Mouse (Mus musculus): ENCODE results near the gene Hsp90ab1.

Gene Hsp90ab1

DNA sequence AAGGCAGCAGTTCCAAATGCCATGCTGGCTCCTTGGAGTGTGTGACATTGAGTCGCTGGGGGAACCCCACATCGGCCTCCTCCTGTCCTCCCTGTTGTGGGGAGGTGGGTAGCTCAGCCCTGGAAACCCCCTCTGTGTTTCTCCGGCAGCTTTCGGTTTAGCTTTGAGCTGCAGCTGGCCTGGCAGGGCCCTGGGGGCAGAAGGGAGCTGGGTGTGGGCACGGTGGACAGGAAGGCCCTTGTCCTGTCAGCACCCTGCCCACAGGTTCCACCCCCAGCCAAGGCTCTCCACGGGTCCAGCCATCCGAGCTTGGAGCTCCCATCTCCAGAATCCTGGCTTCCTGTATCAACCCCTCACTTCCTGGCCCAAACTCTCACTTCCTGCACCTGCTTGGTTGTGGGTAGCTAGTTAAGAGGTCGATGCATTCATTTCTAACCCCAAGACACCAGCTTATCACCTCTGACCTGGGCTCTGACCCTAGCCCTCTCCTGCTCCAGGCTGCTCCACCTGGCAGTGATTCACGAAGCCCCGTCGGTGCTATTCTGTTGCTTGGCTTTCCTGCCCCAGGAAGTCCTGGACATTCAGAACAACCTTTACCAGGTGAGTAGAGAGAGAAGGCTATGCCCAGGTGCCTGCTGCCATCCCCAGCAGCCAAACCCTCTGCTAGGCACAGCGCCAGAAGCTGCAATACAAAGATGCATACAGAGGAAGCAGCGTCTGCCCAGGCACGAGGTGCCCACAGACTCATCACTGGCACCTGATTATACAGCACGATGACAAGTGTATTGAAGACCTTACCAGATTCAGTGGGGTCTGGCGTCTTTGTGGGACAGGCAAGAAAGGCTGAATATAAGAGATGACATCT, 14.8 kb downstream of the Hsp90ab1 start:
- DNase-seq (ENCODE audit: low spot score): no peak

DNA sequence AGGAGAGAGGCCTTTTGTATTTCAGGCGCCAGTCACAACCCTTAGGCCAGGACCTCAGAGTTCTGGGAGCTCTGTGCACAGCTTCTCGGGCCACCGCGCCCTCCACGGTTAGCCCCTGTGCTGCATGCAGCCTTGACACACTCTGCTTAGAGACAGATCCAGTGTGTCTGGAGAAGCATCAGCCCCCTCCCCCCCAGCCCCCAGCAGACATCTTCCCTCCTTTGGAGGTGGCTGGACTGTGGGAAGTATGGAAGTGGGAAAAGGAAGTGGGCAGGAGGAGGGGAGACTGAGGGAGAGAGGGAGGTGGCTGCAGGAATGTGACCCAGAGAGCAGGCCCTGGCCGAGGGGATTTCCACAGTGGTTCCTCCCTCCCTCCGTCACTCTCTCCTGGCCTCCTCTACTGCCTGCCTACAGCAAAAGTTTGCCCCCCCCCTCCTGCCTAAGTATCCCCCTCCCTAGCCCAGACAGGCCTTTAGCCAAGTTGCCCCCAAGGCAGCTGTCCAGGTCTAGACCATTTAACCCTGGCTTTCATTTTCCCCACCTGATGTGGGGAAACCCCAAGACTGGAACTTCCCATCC, 15.7 kb downstream of the Hsp90ab1 start:
- no peak for DNase-seq (ENCODE audit: low spot score)

- DNase-seq (ENCODE audit: low spot score): no peak
These were observed 16.4 kb downstream of the Hsp90ab1 start for GRCm38 (mm10) chr17:45556514-45557245.

DNA sequence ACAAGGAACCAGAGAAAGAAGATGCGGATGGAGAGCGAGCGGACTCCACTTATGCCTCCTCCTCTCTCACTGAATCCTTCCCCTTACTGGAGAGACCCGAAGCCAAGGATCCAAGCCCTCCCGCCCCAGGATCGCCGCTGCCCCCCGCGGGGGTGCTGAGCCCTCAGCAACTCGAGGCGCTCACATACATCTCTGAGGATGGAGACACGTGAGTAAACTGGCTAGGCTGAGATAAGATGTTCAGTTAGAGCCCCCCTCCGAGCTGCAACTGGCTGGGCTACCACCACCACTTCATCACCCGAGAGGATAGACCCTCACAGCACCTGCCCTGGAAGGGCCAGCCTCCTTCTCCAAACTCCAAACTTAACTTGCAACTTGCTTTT, 17.0 kb downstream of the Hsp90ab1 start:
- no peak for DNase-seq (ENCODE audit: low spot score)

DNA sequence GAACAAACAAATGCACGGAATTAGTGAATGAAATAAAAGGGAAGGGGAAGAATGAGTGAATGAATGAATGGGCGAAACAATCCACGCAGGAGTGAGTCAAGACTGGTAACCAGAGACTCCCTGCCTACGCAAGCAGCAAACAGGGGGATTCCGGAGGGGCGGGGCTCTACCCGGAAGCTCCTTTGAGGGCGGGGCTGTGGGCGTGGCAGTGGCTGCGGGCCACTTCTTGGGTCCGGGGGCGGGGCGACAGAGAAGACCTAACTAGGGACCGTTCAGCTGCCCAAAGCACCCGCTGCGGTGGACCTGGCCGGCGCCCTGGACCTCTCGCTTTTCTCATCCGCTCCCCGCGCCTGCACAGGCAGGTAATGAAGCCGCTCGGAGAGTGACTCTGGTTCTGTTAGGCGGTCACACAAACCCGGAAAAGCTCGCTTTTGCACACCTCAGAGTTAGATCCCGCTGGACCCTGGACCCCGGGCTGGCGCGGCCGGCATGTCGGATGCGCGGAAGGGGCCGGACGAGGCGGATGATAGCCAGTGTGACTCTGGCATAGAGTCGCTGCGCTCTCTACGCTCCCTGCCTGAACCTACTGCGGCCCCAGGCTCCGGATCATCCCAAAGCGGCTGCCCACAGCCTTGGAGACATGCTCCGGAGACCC, 17.5 kb downstream of the Hsp90ab1 start, which contains the start of gene Nfkbie:
Gene Nfkbie, plus strand, starts transcription at position 252 of the 655 bp plus-strand sequence.
- peak; percentile 91 for DNase-seq (ENCODE audit: low spot score)

GRCm38 (mm10) chr17:45554420-45554819, 18.7 kb downstream of the Hsp90ab1 start:
- no peak for DNase-seq (ENCODE audit: low spot score)

GRCm38 (mm10) chr17:45553065-45553464, 20.0 kb downstream of the Hsp90ab1 start:
- no peak for DNase-seq (ENCODE audit: low spot score)

- peak; percentile 67 for DNase-seq (ENCODE audit: low spot score)
These were observed 21.1 kb downstream of the Hsp90ab1 start for GRCm38 (mm10) chr17:45551816-45552451.

DNA sequence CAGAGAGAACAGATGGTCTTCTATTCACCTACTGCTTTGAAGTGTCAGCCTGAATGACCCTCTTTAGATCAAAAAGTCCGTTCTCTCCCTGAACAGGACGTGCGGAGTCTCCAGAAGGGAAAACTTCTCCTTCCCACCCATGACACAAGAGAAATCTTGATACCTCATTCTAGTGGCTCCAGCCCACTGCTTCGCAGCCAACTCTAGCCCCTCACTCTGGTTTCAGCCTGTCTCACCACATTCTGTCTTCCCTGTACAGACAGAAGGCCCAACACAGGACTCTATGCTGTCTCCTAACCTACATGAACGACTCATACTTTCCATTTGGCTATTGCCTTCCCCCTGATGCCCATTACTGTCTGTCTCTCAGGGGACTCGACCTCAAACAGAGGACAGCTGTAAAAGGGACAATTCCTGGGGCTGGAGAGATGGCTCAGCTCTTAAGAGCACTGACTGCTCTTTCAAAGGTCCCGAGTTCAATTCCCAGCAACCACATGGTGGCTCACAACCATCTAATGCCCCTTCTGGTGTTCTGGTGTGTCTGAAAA, 21.7 kb downstream of the Hsp90ab1 start:
- no peak for DNase-seq (ENCODE audit: low spot score)

DNA sequence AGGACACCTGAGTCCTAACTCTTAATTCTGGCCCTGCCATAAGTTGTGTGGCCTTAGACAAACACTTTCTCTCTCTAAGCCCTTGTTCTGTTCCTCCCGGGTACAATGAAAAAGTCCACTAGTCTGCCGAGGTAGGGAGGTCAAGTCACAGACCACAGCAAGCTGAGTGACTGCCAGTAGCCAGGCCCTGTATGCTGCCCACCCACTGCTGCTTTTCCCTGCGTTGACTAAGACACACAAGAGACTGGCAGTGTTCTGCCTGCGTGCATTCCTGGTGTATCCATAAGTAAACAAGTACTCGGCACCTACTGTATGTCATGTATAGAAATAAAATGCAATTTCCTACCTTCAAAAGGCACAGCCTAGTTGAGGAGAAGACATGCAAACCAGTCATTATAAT, 22.8 kb downstream of the Hsp90ab1 start:
- no peak for DNase-seq (ENCODE audit: low spot score)

GRCm38 (mm10) chr17:45549617-45550181, 23.4 kb downstream of the Hsp90ab1 start, which contains the start of gene Tmem151b:
TSS of gene Tmem151b (minus strand) at chr17:45549677.
- DNase-seq (ENCODE audit: low spot score): no peak

- no peak for DNase-seq (ENCODE audit: low spot score)
These were observed 24.2 kb downstream of the Hsp90ab1 start for GRCm38 (mm10) chr17:45548541-45549512.

DNA sequence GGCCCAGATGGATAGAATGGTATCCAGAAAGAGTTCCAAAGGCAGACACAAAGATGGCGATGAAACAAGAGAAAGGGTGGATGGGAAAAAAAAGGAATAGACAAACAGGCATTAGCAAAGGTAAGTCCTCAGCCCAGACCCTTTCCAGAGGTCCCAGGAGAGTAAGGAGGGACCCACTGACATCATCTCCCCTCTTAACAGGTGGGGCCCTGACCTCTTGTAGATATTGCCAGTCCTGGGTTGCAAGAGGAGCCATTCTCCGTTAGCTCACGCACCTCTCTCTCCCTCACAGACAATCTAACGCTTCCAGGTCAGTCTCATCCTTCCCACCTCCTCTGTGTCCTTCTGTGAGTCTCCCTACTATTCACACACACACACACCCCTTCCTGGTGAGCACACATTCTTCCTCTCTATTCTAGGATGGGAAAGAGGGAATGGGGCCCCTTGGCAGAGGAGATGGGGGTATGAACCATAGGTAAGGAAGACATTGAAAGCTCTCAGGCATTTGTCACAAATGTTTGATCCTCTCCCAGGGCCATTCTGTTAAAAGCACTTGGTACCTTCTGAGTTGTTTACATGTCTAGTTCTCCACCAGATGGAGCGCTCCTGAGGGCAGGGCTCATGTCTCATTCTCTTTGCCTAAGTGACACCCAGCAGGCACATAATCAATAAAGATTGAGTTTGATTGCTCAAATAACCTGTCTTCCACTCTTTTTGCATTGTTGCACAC, 25.4 kb downstream of the Hsp90ab1 start:
- no peak for DNase-seq (ENCODE audit: low spot score)

DNA sequence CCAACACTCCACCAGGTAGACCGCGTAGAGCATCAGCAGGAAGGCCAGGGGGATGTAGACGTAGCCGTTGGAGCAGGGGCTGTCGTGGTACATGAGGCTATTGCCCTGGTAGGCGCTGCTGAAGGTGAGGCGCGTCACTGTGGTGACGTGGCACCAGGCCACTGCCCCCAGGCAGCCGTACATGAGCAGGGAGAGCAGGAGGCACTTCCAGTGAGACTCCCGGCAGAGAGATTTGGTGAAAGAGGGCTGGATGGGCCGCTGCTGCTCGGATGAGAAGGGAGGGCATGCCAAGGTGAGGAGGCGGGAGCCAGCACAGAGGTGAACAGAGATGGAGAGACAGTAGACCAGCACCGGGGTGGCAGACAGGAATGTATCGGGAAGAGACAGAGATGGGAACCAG, 26.1 kb downstream of the Hsp90ab1 start:
- no peak for DNase-seq (ENCODE audit: low spot score)

DNA sequence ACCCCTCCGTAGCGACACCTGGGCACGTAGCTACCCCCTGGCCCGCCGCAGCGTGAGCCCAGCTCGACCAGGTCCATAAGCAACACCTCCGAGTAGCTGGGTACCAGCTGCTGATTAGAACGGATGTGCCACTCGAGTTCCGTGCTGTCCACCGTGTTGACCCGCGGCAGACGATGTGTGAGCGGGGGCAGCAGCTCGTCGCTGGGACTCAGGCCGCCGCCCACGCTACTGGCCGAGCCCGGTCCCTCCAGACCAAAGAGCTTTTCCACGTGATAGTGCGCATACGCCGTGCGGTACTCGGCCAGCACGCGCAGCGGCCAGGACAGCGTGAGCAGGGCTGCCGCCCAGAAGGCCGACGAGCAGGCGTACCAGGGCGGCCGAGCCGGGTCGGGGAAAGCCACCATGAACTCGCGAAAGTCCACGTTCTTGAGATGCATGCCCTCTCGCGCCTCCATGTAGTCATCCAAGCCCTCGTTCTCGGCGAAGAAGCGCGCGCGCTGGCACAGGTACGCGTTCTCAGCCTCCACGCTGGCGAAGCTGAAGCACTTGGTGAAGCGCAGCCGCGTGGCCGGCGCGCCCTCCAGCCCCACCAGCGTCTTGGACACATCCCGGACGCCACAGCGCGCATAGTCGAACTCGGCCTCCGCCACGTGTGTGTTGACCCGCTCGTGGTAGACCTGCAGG, 27.7 kb downstream of the Hsp90ab1 start:
- DNase-seq (ENCODE audit: low spot score): no peak

DNA sequence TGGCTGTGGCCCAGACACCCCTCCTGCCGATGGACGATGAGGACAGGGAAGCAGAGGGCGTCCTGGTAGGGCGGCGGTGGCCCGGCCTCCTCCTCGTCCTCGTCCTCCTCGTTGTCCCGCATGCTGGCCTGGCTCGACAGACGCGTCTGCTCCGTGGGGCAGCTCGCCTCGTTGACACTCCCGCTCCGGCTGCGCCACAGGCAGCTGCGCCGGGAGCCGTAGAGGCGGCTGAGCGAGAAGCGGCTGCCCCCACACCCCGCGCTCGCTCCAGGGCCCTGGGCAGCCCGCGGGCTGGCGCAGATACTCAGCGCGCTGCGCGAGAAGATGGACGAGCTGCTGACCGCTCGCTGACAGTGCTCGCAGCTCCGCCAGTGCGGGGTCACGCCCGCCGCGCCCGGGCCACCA, 28.2 kb downstream of the Hsp90ab1 start:
- no peak for DNase-seq (ENCODE audit: low spot score)

GRCm38 (mm10) chr17:45544001-45544872, 28.8 kb downstream of the Hsp90ab1 start:
- DNase-seq (ENCODE audit: low spot score): no peak

- DNase-seq (ENCODE audit: low spot score): no peak
These were observed 30.0 kb downstream of the Hsp90ab1 start for GRCm38 (mm10) chr17:45543115-45543514.

Measured in spleen, adult 12 weeks (tissue).